Mouse (Mus musculus) heart, adult 18-20 months (tissue): Measurements from ENCODE around the gene Ntf3. TPM values are rescaled to one million over a fixed set of nuclear protein-coding genes. Genes with fewer than 3 reads are reported as not detected.
A peak's percentile ranks its signal among the peaks of the same experiment; 100 is the strongest.

ENCODE experiments used
- DNase-seq, 2 experiments: peaks; one replicate each; pipeline ENCODE4 v3.0.0; 2021 to 2022; ENCODE audit warnings: mixed read lengths in 1 of 2
- total RNA-seq, 2 experiments: library from RNA; stranded (reverse); gene quantifications; 2 replicates each; pipeline ENCODE4 v1.2.3; 2021

The Ntf3 gene
- total RNA-seq, 2 experiments from 2014 or later, result 2.8 to 3.4 TPM

DNA sequence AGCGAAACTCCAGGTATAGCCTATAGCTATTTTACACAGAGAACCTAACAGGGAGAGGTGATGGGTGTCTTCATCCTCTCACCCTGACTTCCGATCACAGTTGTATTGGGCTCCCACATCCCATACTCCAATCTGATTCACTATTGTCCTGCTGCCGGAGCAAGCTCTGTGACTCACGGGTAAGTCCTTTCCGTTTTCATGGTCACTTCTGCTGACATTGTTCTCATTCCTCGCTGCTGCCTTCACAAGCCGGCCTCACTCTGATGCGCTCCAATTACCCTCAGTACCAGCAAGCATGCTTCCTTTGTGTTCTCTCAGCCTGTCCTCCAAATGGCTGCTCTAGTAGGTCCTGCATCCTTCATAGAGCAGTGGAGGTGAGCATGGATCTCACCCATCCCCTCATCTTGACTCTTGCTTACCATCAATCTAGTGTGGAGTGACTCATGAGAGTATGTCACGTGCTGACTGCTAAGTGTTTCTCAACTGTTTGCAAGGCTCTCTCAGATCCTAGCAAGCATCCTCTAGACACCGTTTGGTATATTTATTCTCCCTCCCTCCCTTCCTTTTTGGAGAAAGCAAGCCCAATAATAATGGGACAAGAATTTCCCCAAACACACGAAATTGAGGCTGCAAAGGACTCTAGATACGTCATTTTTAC, 61.5 kb downstream of the Ntf3 start:
- no peak for DNase-seq

DNA sequence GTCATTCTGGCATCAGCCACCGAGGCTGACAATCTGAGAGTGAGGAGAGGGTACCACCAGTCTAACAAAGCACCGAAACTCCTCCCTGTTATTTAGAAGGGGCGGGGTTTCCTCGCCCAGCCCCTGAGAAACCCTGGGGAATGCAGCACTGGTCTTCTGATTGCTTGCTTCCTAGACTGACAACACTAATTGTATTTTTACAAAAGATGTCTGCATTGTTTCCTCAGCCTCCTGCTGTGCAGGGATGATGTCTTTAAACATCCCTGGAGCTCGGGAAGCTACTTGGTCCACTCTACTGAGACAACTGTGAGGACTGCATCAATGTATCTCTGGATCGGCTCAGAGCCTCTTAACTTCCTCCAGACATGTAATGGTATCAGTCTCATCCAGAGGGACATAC, 64.1 kb downstream of the Ntf3 start:
- no peak for DNase-seq

DNA sequence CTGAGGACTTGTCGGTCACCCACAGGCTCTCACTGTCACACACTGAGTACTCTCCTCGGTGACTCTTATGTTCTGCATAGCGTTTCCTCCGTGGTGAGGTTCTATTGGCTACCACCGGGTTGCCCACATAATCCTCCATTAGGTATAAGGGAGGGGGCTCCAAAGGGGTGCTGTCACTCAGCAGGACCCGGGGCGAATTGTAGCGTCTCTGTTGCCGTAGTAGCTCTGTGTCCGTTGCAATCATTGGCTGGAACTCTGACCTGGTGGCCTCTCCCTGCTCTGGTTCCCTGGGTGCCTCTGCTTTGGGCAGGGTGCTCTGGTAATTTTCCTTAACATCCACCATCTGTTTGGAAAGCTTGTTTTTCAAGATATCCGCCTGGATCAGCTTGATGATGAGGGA, 64.7 kb downstream of the Ntf3 start:
- DNase-seq, result peak in 1 of 2 experiments; percentile 19

DNA sequence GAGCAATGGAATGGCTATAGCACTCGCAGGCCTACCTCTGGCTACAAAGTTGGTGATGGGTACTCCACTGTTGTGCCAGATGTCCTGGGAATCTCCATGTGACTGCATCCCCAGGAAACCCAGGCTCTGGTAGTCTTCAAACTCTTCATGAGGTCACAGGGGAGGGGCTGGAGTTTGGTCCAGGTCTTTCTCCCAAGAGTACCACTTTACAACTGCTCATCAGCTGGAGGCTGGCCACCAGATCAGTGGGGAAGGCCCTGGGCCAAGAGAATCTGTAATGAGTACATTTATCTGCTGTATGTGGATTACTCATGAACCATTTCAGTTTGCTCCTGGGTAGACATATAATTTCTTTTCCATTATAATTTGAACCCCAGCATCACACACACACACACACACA, 66.1 kb downstream of the Ntf3 start:
- peak; percentile 55 to 62 for DNase-seq

DNA sequence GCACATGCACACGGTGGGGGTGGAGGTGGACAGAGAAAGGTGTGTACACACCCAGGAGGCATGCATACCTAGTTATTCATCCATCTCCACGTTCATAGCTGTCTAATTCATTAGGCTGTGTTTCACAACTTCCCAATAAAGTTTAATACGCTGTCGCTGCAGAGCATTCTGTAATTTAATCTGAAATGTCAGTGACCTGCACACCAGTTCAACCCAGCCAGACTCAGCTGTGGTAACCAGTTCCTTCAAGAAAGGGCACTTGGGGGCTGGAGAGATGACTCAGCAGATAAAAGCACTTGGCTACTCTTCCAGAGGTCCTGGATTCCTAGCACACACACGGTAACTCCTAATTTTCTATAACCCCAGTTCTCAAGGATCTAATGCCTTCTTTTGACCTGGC, 69.2 kb downstream of the Ntf3 start:
- no peak for DNase-seq

DNA sequence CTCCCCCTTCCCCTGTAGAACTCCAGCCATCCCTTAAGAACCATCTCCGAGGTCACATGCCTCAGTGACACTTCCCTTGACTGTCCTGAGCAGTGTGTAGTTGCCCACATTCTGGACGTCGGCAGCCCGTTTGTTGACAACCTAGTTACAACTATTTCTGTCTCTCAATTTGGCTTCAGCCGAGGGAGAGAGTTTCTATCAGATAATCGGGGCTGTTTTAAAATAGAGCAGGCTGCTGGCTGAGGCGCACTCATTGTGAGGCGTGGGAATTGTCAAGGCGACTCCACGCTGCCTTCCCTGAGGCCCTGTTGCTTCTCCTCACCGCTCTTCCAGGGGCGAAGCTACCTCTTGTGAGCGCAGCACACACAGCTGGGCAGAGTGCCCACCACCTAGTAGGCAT, 70.6 kb downstream of the Ntf3 start:
- DNase-seq, result peak; percentile 63 to 72

DNA sequence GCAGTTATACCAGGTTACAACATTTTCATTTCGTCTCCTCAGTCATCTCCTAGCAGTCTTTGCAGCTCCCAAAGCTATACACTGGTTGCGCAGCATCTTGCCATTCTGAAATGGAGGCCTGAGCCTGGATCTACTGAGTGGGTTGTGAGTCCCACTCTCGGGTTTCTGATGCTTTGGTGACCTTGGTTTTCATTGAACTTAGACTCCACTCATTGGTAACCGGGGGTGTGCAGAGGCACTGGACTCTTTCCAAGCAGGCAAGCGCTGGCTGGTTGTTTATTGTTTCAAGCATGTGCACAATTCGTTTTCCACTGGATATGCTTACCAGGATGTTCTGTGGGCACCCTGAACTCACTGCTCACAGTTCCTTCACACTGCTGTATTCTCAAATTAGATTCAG, 71.7 kb downstream of the Ntf3 start:
- DNase-seq, result no peak

DNA sequence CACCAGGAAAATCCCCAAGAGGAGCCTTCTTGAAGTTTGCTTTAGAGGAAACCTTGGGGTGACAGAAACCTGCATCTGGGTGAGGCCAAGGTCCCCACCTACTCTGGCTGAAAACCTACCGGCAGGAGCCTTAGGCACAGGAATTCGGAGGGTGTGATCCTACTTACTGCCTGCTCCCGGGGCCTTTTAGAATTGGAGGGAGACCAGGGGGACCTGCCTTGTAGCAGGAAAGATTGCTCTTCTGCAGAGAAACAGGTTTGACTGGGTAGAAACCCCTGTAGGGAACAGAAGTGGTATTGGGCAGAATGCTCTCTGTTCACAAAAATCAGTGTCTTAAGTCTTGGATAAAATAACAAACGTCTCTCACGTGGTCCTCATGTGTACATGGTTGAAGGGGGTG, 74.7 kb downstream of the Ntf3 start:
- no peak for DNase-seq

DNA sequence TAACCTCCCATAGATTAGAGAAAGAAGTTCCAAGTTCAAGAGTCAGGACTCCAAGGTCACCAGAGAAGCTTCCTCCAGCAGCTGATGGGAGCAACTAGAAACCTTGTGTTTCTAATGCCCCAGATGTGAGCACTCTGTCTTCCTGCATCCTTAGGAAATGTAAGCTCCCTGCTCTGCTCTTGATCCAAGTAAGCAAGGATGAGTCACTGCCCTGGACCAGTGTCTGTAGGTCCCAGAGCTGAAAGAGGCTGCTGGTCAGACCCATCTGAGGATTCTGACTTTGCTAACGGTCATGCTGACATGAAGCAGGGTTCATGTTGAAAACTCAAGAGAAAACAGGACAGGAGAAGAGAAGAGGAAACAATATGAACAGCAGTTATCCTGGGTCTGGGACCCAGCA, 76.6 kb downstream of the Ntf3 start:
- peak in 1 of 2 experiments; percentile 52 for DNase-seq

DNA sequence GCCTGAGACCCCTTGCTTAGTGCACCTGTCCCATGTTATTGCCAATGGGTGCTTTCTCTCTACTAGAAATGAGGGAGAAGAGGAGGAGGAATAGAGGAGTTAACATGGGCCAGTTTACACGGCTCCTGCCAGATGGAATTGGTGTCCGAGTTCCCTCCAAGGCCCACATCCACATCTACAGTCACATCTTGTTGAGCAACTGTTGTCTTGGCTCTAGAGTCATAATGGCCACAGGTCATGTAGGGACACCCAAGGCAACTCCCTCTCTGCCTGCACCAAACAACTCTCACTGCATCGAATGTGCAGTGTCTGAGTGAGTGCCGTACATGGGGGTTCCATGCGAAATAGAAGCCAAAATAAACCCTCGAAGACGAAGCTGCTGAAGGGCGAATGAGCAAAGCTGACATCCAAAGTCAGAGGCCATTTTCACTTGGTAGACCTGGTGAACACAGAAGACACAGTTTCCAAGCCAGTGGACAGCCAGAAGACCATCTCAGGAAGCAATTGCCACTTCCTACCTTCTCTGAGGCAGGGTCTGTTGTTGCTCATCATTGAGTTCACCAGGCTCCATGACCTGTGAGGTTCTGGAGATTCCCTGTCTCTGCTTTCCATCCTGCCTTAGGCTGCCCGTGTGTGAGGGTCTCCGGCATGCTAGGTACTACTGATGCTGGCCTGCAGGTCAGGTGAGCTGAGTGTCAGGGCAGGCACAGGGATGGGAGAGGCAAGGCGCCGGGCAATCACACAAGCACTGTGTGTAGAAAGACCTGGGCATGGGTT, 78.0 kb downstream of the Ntf3 start:
- DNase-seq, result peak; percentile 51 to 68

DNA sequence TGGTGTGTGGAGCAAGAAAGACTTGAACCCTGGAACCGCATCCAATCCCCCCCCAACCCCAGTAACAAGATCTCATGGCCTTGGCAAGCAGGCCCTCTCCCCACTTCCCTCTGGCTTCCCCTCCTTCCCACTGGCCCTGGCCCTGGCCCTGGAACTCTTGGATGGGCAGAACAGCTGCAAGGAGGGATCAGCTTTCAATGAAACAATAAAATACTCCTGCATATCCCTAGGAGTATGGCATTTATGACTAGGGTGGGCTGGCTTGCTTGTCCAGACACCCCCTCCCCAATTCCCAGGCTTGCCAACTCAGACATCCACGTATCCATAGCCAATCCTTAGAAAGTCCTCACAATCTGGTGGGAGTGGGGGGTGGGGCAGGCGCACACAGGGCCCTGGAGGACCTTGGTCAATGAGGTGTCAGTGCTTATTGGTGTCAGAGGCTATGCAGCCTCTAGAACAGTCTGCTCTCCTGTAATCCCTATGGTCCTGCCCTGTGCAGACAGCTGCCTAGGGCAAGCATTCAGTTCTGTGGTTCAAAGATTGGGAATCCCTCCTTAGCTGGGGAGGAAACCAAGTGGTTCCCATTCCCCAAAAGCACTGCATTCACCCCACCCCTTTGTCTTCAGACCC, 80.3 kb downstream of the Ntf3 start:
- DNase-seq, result no peak

DNA sequence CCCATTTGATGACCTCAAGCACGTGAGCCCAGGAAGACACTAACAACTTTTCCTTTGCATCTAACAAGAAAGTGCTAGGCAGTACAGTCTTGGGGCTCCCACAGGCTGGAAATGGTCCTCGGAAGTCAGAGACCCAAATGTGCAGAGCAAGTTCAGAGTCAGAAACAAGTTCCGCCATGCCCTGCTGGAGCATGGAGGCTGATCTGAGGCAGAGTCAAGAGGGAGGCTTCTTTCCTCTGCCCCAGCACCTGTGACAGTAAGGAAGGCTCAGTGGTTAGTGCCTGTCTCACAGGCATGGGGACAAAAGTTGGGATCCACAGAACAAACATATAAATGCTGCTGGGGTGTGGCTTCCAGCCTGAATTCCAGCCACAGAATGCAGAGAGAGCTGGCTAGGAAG, 86.2 kb downstream of the Ntf3 start:
- no peak for DNase-seq

DNA sequence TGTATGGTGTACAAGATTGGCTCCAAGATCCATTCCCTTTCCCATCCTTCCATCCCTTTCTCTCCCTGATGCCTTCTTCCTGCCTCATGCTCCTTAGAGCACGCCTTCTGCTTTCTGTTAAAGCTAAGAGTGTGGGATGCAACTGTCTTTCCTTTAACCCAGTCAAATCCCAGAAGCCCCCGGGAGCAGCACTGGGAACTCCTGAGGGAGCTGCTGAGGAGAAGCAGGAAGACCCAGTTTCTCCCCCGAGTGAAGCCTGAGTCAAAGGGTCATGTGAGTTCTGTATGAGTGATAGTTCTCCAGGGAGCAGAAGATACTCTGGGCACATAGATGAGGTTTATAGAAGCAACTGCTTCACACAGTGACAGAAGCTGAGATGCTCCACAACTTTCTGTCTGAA, 109.0 kb downstream of the Ntf3 start:
- peak in 1 of 2 experiments; percentile 50 for DNase-seq

DNA sequence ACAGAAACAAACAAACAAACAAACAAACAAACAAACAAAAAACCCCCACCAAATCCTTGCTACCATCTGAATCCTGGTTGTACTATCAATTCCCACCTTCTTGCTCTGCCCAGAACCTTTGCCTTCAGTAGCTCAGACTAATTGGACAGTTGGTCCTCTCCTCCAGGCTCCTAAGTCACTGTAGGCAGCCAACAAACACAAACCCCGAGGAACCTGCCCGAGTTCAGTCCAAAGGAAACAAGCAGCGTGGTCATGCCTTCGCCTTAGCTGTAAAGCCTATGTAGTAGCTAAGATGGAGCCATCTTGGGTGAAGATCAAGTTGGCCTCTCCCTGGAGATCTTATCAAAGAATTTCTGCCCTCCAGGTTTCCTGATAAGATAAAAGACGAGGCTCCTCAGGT, 113.6 kb downstream of the Ntf3 start:
- DNase-seq, result no peak
